Mouse (Mus musculus) spleen, postnatal 36 days (tissue): Measurements from ENCODE around the gene St3gal4.

Experiments used
- DNase-seq, 2 experiments: peaks; one replicate each; pipeline ENCODE4 v3.0.0; 2022; ENCODE audit warnings: low spot score in 2 of 2, mixed read lengths in 1 of 2

The St3gal4 gene

GRCm38 (mm10) chr9:35105884-35106880 is 12.9 kb downstream of the St3gal4 start:
- DNase-seq: peak; percentile 52 to 59

- no peak for DNase-seq
Measured at GRCm38 (mm10) chr9:35105438-35105837, 13.6 kb downstream of the St3gal4 start.

- DNase-seq: no peak
Measured at GRCm38 (mm10) chr9:35104711-35105110, 14.4 kb downstream of the St3gal4 start.

- no peak for DNase-seq
Measured at GRCm38 (mm10) chr9:35098762-35099161, 20.3 kb downstream of the St3gal4 start.

- DNase-seq: peak; percentile 0 to 1
Measured at GRCm38 (mm10) chr9:35097901-35098300, 21.2 kb downstream of the St3gal4 start.

GRCm38 (mm10) chr9:35095726-35096125 is 23.3 kb downstream of the St3gal4 start:
- peak in 1 of 2 experiments; percentile 0 for DNase-seq

GRCm38 (mm10) chr9:35093350-35093749 is 25.7 kb downstream of the St3gal4 start:
- DNase-seq: no peak

GRCm38 (mm10) chr9:35092904-35093303 is 26.2 kb downstream of the St3gal4 start:
- DNase-seq: no peak

- no peak for DNase-seq
Measured at GRCm38 (mm10) chr9:35061446-35061845, 57.6 kb downstream of the St3gal4 start.

- DNase-seq: no peak
Measured at GRCm38 (mm10) chr9:35059881-35060280, 59.2 kb downstream of the St3gal4 start.

- no peak for DNase-seq
Measured at GRCm38 (mm10) chr9:35058596-35059354, 60.3 kb downstream of the St3gal4 start.

GRCm38 (mm10) chr9:35058186-35058585 is 60.9 kb downstream of the St3gal4 start:
- DNase-seq: no peak

- no peak for DNase-seq
Measured at GRCm38 (mm10) chr9:35057631-35058030, 61.4 kb downstream of the St3gal4 start.

GRCm38 (mm10) chr9:35056611-35057010 is 62.5 kb downstream of the St3gal4 start:
- DNase-seq: no peak

GRCm38 (mm10) chr9:35055528-35056330 is 63.3 kb downstream of the St3gal4 start:
- no peak for DNase-seq

GRCm38 (mm10) chr9:35053669-35054068 is 65.4 kb downstream of the St3gal4 start:
- DNase-seq: no peak

- DNase-seq: no peak
Measured at GRCm38 (mm10) chr9:35053081-35053480, 66.0 kb downstream of the St3gal4 start.

GRCm38 (mm10) chr9:35052671-35053070 is 66.4 kb downstream of the St3gal4 start:
- DNase-seq: no peak

- DNase-seq: no peak
Measured at GRCm38 (mm10) chr9:35051666-35052065, 67.4 kb downstream of the St3gal4 start.

- no peak for DNase-seq
Measured at GRCm38 (mm10) chr9:35050701-35051454, 68.2 kb downstream of the St3gal4 start.
